Mouse (Mus musculus) layer of hippocampus, adult 18-20 months (tissue): Measurements from ENCODE around the gene Atp11a. TPM values are rescaled to one million over a fixed set of nuclear protein-coding genes. Genes with fewer than 3 reads are reported as not detected.
A peak's percentile ranks its signal among the peaks of the same experiment; 100 is the strongest.

Experiments
- DNase-seq, 2 experiments: peaks; one replicate each; pipeline ENCODE4 v3.0.0; 2022; ENCODE audit warnings: low spot score in 2 of 2
- total RNA-seq, 2 experiments: library from RNA; stranded (reverse); gene quantifications; 2 replicates each; pipeline ENCODE4 v1.2.3; 2021

Atp11a gene
- total RNA-seq, 2 experiments from 2014 or later, result 58.9 to 59.9 TPM

GRCm38 (mm10) chr8:12809516-12809915 lies 52.7 kb downstream of the Atp11a start:
- no peak for DNase-seq

GRCm38 (mm10) chr8:12811231-12811630 lies 54.4 kb downstream of the Atp11a start:
- no peak for DNase-seq

- DNase-seq, result no peak
Observed at GRCm38 (mm10) chr8:12816412-12816811, 59.6 kb downstream of the Atp11a start.

GRCm38 (mm10) chr8:12822892-12823291 lies 66.1 kb downstream of the Atp11a start:
- DNase-seq, result no peak

- no peak for DNase-seq
Observed at GRCm38 (mm10) chr8:12824562-12824961, 67.7 kb downstream of the Atp11a start.

GRCm38 (mm10) chr8:12825236-12825635 lies 68.4 kb downstream of the Atp11a start:
- no peak for DNase-seq

GRCm38 (mm10) chr8:12825686-12826237 lies 68.9 kb downstream of the Atp11a start:
- DNase-seq, result no peak

- DNase-seq, result no peak
Observed at GRCm38 (mm10) chr8:12827124-12827523, 70.3 kb downstream of the Atp11a start.

GRCm38 (mm10) chr8:12828298-12828697 lies 71.5 kb downstream of the Atp11a start:
- DNase-seq, result no peak

GRCm38 (mm10) chr8:12829381-12829780 lies 72.6 kb downstream of the Atp11a start:
- DNase-seq, result no peak

- peak in 1 of 2 experiments; percentile 23 for DNase-seq
Observed at GRCm38 (mm10) chr8:12831659-12832589, 75.1 kb downstream of the Atp11a start.

GRCm38 (mm10) chr8:12833616-12834015 lies 76.8 kb downstream of the Atp11a start:
- DNase-seq, result no peak

GRCm38 (mm10) chr8:12840834-12841233 lies 84.0 kb downstream of the Atp11a start:
- DNase-seq, result no peak

- no peak for DNase-seq
Observed at GRCm38 (mm10) chr8:12842342-12842995, 85.7 kb downstream of the Atp11a start.

- no peak for DNase-seq
Observed at GRCm38 (mm10) chr8:12844347-12844950, 87.6 kb downstream of the Atp11a start.

GRCm38 (mm10) chr8:12846447-12846846 lies 89.6 kb downstream of the Atp11a start:
- no peak for DNase-seq

- DNase-seq, result no peak
Observed at GRCm38 (mm10) chr8:12851241-12851640, 94.4 kb downstream of the Atp11a start.

GRCm38 (mm10) chr8:12856038-12856437 lies 99.2 kb downstream of the Atp11a start:
- no peak for DNase-seq

GRCm38 (mm10) chr8:12863061-12863460 lies 106.2 kb downstream of the Atp11a start:
- no peak for DNase-seq

GRCm38 (mm10) chr8:12863608-12864007 lies 106.8 kb downstream of the Atp11a start:
- DNase-seq, result no peak

GRCm38 (mm10) chr8:12865790-12866189 lies 109.0 kb downstream of the Atp11a start:
- DNase-seq, result no peak

- DNase-seq, result no peak
Observed at GRCm38 (mm10) chr8:12869661-12870060, 112.8 kb downstream of the Atp11a start.
